Mouse (Mus musculus): ENCODE measurements around the gene Dohh.

GRCm38 (mm10) chr10:81430141-81430830 lies 46.1 kb downstream of the Dohh start:
- no peak for TF ChIP-seq CTCF (conservative IDR thresholded peaks at IDR 0.05; ENCODE audit: low read length)
- no peak for TF ChIP-seq NANOG (IDR thresholded peaks at IDR 0.05; ENCODE audit: borderline replicate concordance, low read length)
